Mouse (Mus musculus) liver, embryonic 12.5 days (tissue): Measurements from ENCODE around the gene Nudt4. TPM values are rescaled to one million over a fixed set of nuclear protein-coding genes. Genes with fewer than 3 reads are reported as not detected.
A peak's percentile ranks its signal among the peaks of the same experiment; 100 is the strongest.
"Not testable (repeated sequence)": the region's sequence is repeated elsewhere in the genome, so short reads cannot be mapped to it uniquely, and the experiment has no call there.

Source experiments
- ATAC-seq: fragments of 200-750 bp; cut with Nextera tagmentation; 2 replicates; pipeline ENCODE4 v1.8.0; 2017; ENCODE audit warnings: moderate number of reproducible peaks, mild to moderate bottlenecking, moderate library complexity
- H3K27ac ChIP-seq: fragments of 300-500 bp; sonication (generic); 2 replicates; pipeline ENCODE4 v1.5.1; 2016; ENCODE audit warnings: mild to moderate bottlenecking
- H3K27me3 ChIP-seq: fragments of 300-500 bp; sonication (generic); replicated peaks from 2 replicates; pipeline ENCODE4 v1.6.1; 2016; ENCODE audit warnings: mild to moderate bottlenecking, moderate library complexity
- H3K36me3 ChIP-seq: fragments of 300-500 bp; sonication (generic); 2 replicates; pipeline ENCODE4 v1.6.1; 2016; ENCODE audit warnings: mild to moderate bottlenecking, moderate library complexity
- H3K4me1 ChIP-seq: fragments of 300-500 bp; sonication (generic); 2 replicates; pipeline ENCODE4 v1.6.1; 2016
- H3K4me2 ChIP-seq: fragments of 300-500 bp; sonication (generic); 2 replicates; pipeline ENCODE4 v1.6.1; 2016; ENCODE audit warnings: mild to moderate bottlenecking, moderate library complexity
- H3K4me3 ChIP-seq: fragments of 300-500 bp; sonication (generic); 2 replicates; pipeline ENCODE4 v1.5.1; 2016; ENCODE audit warnings: mild to moderate bottlenecking, moderate library complexity
- H3K9ac ChIP-seq: fragments of 300-500 bp; sonication (generic); 2 replicates; pipeline ENCODE4 v1.6.1; 2016; ENCODE audit warnings: mild to moderate bottlenecking, moderate library complexity
- H3K9me3 ChIP-seq: fragments of 300-500 bp; sonication (generic); replicated peaks from 2 replicates; pipeline ENCODE4 v1.6.1; 2016; ENCODE audit warnings: mild to moderate bottlenecking, moderate library complexity
- WGBS: fragments of 180-500 bp; shearing (Covaris S2); methylation state at CpG from one replicate; pipeline ENCODE4 v1.1.7; 2016; ENCODE audit not compliant: insufficient replicate concordance; 5-methylcytosine and 5-hydroxymethylcytosine counted together
- polyA plus RNA-seq: library from polyadenylated mRNA; unstranded; fragments of >200 nt; fragmentation: Nextera tagmentation; extraction: Ambion mirVana; gene quantifications from 2 replicates; pipeline ENCODE4 v1.2.1, GENCODE M21; 2016

Gene Nudt4
- polyA plus RNA-seq, 1 experiment from 2014 or later = 130 TPM

DNA sequence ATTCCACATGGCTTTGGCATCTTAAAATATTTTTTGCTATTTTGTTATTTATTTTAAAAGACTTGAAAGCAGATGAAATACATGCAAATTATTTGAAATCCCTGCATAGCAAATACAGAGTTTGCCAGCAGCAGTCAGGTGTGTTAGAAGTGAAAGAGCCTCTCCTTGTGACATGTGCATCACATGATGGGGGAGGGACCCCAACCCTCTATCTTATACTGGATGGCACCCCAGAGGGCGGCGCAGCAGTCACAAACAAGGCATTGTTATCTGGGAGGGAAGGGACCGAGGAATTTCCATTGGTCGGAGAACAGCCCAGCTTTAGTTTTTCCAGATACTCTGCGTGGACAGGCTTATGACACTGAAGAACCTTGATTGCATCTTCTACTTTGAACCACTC is 14.9 kb downstream of the Nudt4 start:
- H3K9ac ChIP-seq, H3K27me3 ChIP-seq, H3K4me2 ChIP-seq, H3K4me3 ChIP-seq, H3K9me3 ChIP-seq, ATAC-seq, H3K27ac ChIP-seq: not testable (repeated sequence)
- WGBS = 80% methylated on average over 5 of the region's 5 CpGs
- Histone ChIP-seq H3K4me1 (peaks cover 14% of the 10 kb centered on the region), H3K36me3 (peaks cover 97% of the 10 kb centered on the region)

DNA sequence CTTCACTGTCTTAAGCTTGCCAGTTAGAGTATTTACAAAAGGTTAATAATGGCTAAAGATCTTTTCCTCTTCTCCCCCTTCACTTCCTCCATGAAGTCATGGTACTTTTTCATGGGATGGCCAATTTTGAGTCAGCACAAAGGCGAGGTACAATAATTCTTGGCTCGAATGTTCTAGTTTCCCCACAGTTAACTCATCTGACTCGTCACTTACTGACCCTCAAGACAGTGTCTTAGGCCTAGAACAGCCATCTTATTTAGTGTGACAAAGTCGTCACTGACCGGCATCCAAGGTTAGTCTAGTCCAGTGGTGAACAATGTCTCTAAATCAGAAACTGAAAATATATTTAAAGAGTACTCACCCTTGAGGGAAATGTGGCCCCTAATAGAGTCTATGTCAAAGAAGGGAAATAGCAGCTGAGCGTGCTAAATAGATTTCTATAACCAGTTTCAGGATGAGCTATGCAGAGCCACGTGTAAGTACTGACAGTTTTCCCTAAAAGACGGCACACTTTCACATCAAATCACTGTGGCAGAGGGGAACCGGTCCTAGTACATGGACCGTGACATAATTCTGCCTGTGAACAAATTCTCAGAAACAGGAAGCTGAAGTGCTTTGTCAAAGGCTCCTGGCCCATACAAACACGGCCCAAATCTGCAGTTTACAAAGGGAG is 15.7 kb downstream of the Nudt4 start:
- H3K36me3 ChIP-seq = peaks cover 95% of the 10 kb centered on the region
- no peak for ATAC-seq
- WGBS = 81% methylated on average over 11 of the region's 11 CpGs

DNA sequence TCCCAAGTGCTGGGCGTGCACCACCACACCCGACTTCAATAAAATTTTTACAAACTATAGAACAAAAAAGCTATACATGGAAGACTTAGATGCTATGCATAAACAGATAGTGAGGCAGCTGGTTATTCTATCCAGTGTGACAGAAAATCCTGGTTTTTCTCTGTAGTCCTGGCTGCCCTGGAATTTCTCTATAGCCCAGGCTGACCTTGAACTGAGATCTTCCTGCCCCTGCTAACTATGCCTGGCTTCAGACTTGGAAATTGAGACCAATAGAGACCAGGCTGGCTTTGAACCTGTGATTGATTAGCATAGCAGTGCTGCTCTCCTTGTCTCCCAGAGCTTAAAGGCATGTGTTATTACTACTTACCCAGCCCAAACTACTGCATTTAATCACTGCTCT is 17.8 kb downstream of the Nudt4 start:
- Histone ChIP-seq H3K9me3 (no peaks in the 10 kb centered on the region), H3K4me3 (no peak overlapping the region), H3K36me3 (peaks cover 83% of the 10 kb centered on the region), H3K9ac (no peak overlapping the region), H3K27me3 (no peaks in the 10 kb centered on the region), H3K4me1 (no peaks in the 10 kb centered on the region), H3K27ac (no peak overlapping the region), H3K4me2 (no peak overlapping the region)
- 90% methylated on average over 2 of the region's 2 CpGs for WGBS
- ATAC-seq = no peak

More for the DNA sequence above, 15.7 kb downstream of the Nudt4 start:
- no peak overlapping the region for H3K4me3 ChIP-seq
- no peak overlapping the region for H3K4me2 ChIP-seq
- no peaks in the 10 kb centered on the region for H3K9me3 ChIP-seq
- H3K27ac ChIP-seq = no peak overlapping the region
- H3K4me1 ChIP-seq = peaks cover 7% of the 10 kb centered on the region
- no peak overlapping the region for H3K9ac ChIP-seq
- no peaks in the 10 kb centered on the region for H3K27me3 ChIP-seq

DNA sequence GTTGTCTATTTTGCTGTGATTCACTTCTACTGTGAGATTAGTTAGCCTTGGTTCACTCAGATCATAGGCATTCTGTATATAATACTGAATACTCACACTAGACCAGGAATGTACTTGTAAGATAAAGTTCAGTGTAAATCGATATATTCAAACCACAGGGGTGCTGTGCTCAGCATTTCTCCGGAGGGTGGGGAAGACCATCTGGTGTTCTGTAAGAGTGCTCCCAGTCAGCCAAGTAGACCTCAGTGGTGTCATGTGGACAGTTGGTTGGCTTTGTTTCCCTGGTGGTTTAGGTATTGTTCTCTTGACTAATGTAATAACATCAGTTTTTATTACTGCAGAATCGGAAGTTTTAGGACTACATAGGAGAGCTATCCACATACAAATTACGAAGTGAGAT is 18.9 kb downstream of the Nudt4 start:
- Histone ChIP-seq H3K9me3 (no peaks in the 10 kb centered on the region), H3K27ac (no peak overlapping the region), H3K4me2 (no peak overlapping the region), H3K36me3 (peaks cover 72% of the 10 kb centered on the region), H3K4me1 (no peaks in the 10 kb centered on the region), H3K27me3 (no peaks in the 10 kb centered on the region), H3K9ac (no peak overlapping the region), H3K4me3 (no peak overlapping the region)
- no peak for ATAC-seq
- WGBS = 74% methylated on average over 4 of the region's 4 CpGs

DNA sequence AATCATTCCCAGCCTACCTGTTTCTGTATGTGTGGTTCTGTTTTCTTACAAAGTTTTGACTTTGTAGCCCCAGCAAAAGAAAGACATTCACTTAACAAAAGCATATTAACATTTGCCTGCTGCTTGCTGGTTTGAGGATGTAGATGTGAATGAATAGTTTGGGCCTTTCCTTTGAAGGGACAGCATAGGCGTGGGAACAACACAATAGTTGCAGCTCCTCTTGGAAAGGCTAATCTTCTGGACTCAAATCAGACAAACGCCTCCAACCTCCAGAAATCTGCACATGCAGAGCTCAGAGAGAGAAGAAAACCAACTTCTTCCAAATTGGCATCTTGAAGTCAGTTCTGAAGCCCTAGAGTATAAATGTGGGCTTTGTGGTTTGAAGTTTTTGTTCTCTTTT is 19.3 kb downstream of the Nudt4 start:
- Histone ChIP-seq H3K4me3 (no peak overlapping the region), H3K9me3 (no peaks in the 10 kb centered on the region), H3K27ac (no peak overlapping the region), H3K36me3 (peaks cover 68% of the 10 kb centered on the region), H3K9ac (no peak overlapping the region), H3K27me3 (no peaks in the 10 kb centered on the region), H3K4me2 (no peak overlapping the region), H3K4me1 (peaks cover 3% of the 10 kb centered on the region; the same call in 1 of the 2 replicates)
- ATAC-seq = no peak
- 81% methylated on average over 2 of the region's 2 CpGs for WGBS

DNA sequence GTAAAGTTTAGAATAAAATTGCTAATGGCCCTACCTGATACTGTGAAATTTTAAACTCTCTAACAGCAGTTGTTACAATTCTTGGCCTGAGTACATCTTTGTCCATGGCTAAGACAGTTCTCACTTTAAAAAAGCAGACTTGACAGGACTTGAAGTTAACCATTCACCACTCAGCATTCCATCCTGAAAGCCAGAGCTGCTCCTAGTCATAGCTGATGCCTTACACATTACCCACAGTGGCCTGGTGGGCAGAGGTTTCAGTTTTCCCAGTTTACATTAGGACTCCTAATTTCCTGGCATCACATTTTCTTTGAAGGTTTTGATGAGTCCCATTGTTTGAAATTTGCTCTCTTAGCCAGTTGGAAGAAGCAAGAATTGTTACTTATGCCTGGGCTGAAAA is 19.9 kb downstream of the Nudt4 start:
- peaks cover 7% of the 10 kb centered on the region; the same call in 1 of the 2 replicates for H3K4me1 ChIP-seq
- no peak overlapping the region for H3K4me3 ChIP-seq
- H3K27ac ChIP-seq = no peak overlapping the region
- peaks cover 61% of the 10 kb centered on the region for H3K36me3 ChIP-seq
- ATAC-seq = no peak
- no peaks in the 10 kb centered on the region for H3K27me3 ChIP-seq
- H3K9ac ChIP-seq = no peak overlapping the region
- H3K4me2 ChIP-seq = no peak overlapping the region
- no peaks in the 10 kb centered on the region for H3K9me3 ChIP-seq

DNA sequence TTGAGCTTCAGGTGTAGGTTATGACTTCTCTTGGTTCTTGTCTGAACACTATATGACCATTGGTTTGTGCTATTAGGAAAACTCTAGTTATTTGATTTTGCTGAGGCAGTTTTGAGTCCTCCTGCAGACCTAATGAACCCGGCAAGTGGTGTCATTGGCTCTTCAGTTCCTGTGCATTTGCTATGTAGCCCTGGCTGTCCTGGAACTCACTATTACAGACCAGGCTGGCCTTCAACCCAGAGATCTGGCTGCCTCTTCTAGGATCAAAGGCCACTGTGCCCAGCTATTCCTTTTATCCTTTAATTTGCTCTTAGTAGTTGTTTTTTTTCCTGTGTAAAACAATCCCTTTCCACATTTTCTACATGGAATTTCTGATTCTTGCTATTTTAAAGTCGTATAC is 20.6 kb downstream of the Nudt4 start:
- Histone ChIP-seq H3K4me3 (no peak overlapping the region), H3K9me3 (no peaks in the 10 kb centered on the region), H3K36me3 (peaks cover 56% of the 10 kb centered on the region), H3K27ac (0 out of 2 replicates have a peak overlapping the region, but pooled peaks have one; percentile 6), H3K4me1 (peaks cover 13% of the 10 kb centered on the region), H3K4me2 (no peak overlapping the region), H3K9ac (no peak overlapping the region), H3K27me3 (no peaks in the 10 kb centered on the region)
- WGBS = 86% methylated on average over 2 of the region's 2 CpGs
- no peak for ATAC-seq

DNA sequence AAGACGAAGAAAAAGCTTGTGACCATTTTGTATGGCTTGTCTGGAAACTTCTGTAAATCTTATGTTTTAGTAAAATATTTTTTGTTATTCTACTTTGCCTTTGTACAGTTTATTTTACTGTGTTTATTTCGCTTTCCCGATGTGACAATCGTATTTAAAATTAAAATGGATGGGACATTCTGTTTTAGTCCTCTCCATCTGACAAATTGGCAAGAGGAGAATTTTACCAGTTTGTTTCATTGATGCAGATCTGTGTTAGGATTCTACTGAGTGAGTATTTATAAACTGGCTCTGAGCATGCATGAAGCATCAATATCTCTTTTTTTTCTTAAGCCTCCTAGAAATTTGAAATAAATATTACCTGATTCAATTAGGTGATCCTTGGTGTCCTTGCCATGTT is 21.0 kb downstream of the Nudt4 start:
- Histone ChIP-seq H3K9ac (no peak overlapping the region), H3K27ac (0 out of 2 replicates have a peak overlapping the region, but pooled peaks have one; percentile 6), H3K36me3 (peaks cover 52% of the 10 kb centered on the region), H3K27me3 (no peaks in the 10 kb centered on the region), H3K4me3 (no peak overlapping the region), H3K9me3 (no peaks in the 10 kb centered on the region), H3K4me2 (no peak overlapping the region), H3K4me1 (peaks cover 18% of the 10 kb centered on the region)
- 88% methylated on average over 4 of the region's 4 CpGs for WGBS
- ATAC-seq = no peak

DNA sequence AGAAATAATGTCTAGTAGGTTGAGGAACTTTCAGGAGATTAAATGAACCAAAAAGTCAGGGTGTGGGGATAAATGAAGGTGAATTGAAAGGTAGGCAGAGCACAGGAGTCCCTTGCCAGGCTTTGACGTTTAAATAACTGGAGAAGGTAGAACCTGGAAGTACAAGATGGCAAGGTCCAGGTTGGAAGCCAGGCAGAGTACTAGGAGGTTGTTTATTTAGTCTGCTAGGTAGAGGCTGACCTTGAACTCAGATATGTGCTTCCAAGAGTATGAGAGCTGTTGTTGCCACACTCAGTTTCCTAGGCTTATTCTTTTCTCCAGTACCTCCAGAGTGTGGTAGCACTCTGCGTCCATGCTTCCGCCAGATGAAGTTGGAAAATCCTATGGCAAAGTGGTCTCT is 24.1 kb downstream of the Nudt4 start:
- 85% methylated on average over 3 of the region's 3 CpGs for WGBS
- no peak overlapping the region for H3K27ac ChIP-seq
- H3K36me3 ChIP-seq = peaks cover 21% of the 10 kb centered on the region
- H3K4me1 ChIP-seq = peaks cover 39% of the 10 kb centered on the region
- H3K4me2 ChIP-seq = no peak overlapping the region
- H3K4me3 ChIP-seq = no peak overlapping the region
- no peak overlapping the region for H3K9ac ChIP-seq
- no peaks in the 10 kb centered on the region for H3K27me3 ChIP-seq
- no peaks in the 10 kb centered on the region for H3K9me3 ChIP-seq
- ATAC-seq = no peak

DNA sequence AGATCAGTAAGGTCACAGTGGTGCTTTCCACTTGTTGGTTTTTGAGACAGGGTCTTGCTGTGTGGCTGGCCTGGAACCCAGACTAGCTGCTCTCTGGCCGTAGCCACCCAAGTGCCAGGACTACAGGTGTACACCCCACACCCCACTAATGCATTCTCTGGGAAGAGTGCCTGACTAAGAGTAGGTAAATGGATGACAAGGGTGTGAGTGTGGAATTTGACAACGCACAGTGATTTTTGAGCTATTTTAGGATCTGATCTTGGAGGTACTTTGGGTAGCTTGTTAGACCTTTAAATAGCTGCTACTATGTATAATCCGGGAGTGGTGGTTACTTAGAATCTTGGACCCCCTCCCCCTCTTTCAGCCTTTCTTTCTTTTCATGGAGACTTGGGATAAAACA is 24.7 kb downstream of the Nudt4 start:
- Histone ChIP-seq H3K9me3 (no peaks in the 10 kb centered on the region), H3K36me3 (peaks cover 15% of the 10 kb centered on the region), H3K4me3 (no peak overlapping the region), H3K4me1 (peaks cover 43% of the 10 kb centered on the region), H3K27ac (no peak overlapping the region), H3K27me3 (no peaks in the 10 kb centered on the region), H3K4me2 (no peak overlapping the region), H3K9ac (no peak overlapping the region)
- 78% methylated on average over 3 of the region's 3 CpGs for WGBS
- ATAC-seq = no peak

DNA sequence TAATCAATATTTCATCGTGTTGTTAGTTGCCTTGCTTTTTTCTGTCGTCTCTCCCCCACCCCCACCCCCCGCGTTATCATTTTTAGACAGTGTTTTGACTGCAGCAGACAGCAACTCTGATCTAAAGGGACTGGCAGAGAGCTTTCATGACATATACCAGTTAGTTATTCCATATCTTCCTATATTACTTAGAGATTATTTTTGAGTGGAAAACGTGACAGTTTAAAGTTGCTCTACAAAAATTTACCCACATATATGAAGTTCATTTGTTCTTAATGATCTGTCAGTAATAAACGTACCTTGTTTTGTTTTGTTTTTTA is 27.8 kb downstream of the Nudt4 start:
- 52% methylated on average over 6 of the region's 6 CpGs for WGBS
- no peak for ATAC-seq
- Histone ChIP-seq H3K9me3 (no peaks in the 10 kb centered on the region), H3K4me2 (no peak overlapping the region), H3K27me3 (no peaks in the 10 kb centered on the region), H3K4me1 (peaks cover 66% of the 10 kb centered on the region), H3K36me3 (no peaks in the 10 kb centered on the region), H3K4me3 (no peak overlapping the region), H3K9ac (no peak overlapping the region), H3K27ac (no peak overlapping the region)

DNA sequence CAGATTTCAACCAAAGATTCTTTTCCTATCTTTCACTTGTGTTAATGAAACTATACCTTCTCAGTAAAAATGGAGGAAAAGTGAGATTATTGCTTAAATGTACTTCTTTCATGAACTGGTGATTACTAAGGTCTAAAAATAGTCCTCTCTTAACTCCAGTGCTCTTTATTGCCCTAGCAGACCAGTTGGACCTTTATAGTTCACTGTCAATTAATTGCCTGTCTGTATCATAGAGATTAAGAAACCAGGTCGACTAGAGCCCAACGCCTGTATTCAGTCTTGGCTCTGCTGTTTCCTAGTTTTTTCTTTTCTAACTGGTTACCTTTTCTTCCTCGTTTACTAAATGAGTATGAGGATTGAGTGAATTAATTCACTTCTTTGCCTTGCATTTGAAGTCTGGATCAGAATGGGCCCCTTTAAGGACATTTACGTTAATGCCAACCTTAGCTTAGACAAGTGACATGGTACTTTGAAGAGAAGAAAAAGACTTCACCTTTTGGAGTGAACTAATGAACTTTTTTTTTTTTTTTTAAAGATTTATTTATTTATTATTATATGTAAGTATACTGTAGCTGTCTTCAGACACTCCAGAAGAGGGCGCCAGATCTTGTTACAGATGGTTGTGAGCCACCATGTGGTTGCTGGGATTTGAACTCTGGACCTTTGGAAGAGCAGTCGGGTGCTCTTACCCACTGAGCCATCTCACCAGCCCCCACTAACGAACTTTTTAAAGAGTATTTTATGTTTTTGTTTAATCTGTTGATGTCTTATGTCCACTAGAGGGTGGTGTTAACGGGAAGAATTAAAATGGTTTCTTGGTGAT is 28.3 kb downstream of the Nudt4 start:
- WGBS = 66% methylated on average over 8 of the region's 8 CpGs

More for the DNA sequence above, 28.3 kb downstream of the Nudt4 start:
- H3K27me3 ChIP-seq = no peaks in the 10 kb centered on the region
- no peak for ATAC-seq
- no peak overlapping the region for H3K4me2 ChIP-seq
- no peaks in the 10 kb centered on the region for H3K36me3 ChIP-seq
- no peaks in the 10 kb centered on the region for H3K9me3 ChIP-seq
- no peak overlapping the region for H3K9ac ChIP-seq
- H3K4me3 ChIP-seq = no peak overlapping the region
- H3K4me1 ChIP-seq = peaks cover 66% of the 10 kb centered on the region
- H3K27ac ChIP-seq = no peak overlapping the region
